Mouse (Mus musculus) forebrain, embryonic 16.5 days (tissue): Measurements from ENCODE around the gene 1700030J22Rik. TPM values are rescaled to one million over a fixed set of nuclear protein-coding genes. Genes with fewer than 3 reads are reported as not detected.

ENCODE experiments used
- ATAC-seq: fragments of 200-750 bp; cut with Nextera tagmentation; 2 replicates; pipeline ENCODE4 v1.8.0; 2017; ENCODE audit warnings: mild to moderate bottlenecking, moderate library complexity
- H3K27ac ChIP-seq: fragments of 300-500 bp; sonication (generic); 2 replicates; pipeline ENCODE4 v1.5.1; 2014; ENCODE audit warnings: low read length, control low read depth
- H3K27me3 ChIP-seq: fragments of 300-500 bp; sonication (generic); replicated peaks from 2 replicates; pipeline ENCODE4 v1.6.1; 2014; ENCODE audit warnings: low read length; ENCODE audit not compliant: control insufficient read depth, insufficient read depth
- H3K36me3 ChIP-seq: fragments of 300-500 bp; sonication (generic); 2 replicates; pipeline ENCODE4 v1.6.1; 2014; ENCODE audit not compliant: control insufficient read depth, insufficient read depth
- H3K4me1 ChIP-seq: fragments of 300-500 bp; sonication (generic); replicated peaks from 2 replicates; pipeline ENCODE4 v1.6.1; 2014; ENCODE audit warnings: low read length; ENCODE audit not compliant: control insufficient read depth, insufficient read depth
- H3K4me2 ChIP-seq: fragments of 300-500 bp; sonication (generic); 2 replicates; pipeline ENCODE4 v1.6.1; 2014; ENCODE audit warnings: mild to moderate bottlenecking, low read length, control low read depth
- H3K4me3 ChIP-seq: fragments of 300-500 bp; sonication (generic); replicated peaks from 2 replicates; pipeline ENCODE4 v1.5.1; 2014; ENCODE audit warnings: mild to moderate bottlenecking, low read length, control low read depth
- H3K9ac ChIP-seq: fragments of 300-500 bp; sonication (generic); replicated peaks from 2 replicates; pipeline ENCODE4 v1.6.1; 2014; ENCODE audit warnings: low read depth, low read length, control low read depth
- H3K9me3 ChIP-seq: fragments of 300-500 bp; sonication (generic); 2 replicates; pipeline ENCODE4 v1.6.1; 2016; ENCODE audit warnings: low read length; ENCODE audit not compliant: control insufficient read depth
- WGBS: fragments of 180-500 bp; shearing (Covaris S2); extraction: QIAGEN DNeasy Blood & Tissue Kit; methylation state at CpG from one replicate; pipeline ENCODE4 v1.1.7; 2014; 5-methylcytosine and 5-hydroxymethylcytosine counted together
- polyA plus RNA-seq: library from polyadenylated mRNA; unstranded; fragments of >200 nt; fragmentation: Nextera tagmentation; extraction: Ambion mirVana; gene quantifications from 2 replicates; pipeline ENCODE4 v1.2.1, GENCODE M21; 2015

1700030J22Rik gene
- polyA plus RNA-seq, 1 experiment from 2014 or later, result 6.8 TPM

GRCm38 (mm10) chr8:116969531-116969930 is 9.2 kb downstream of the 1700030J22Rik start:
- Histone ChIP-seq H3K9ac (no peak overlapping the region), H3K4me3 (no peak overlapping the region), H3K27me3 (no peaks in the 10 kb centered on the region), H3K36me3 (no peaks in the 10 kb centered on the region), H3K9me3 (no peaks in the 10 kb centered on the region), H3K4me2 (no peak overlapping the region), H3K4me1 (no peaks in the 10 kb centered on the region), H3K27ac (no peak overlapping the region)
- 83% methylated on average over 6 of the region's 6 CpGs for WGBS
- ATAC-seq, result no peak

- H3K4me2 ChIP-seq, result no peak overlapping the region
- peaks cover 6% of the 10 kb centered on the region; the same call in 1 of the 2 replicates for H3K36me3 ChIP-seq
- no peaks in the 10 kb centered on the region for H3K9me3 ChIP-seq
- no peaks in the 10 kb centered on the region for H3K27me3 ChIP-seq
- ATAC-seq, result no peak
- H3K27ac ChIP-seq, result no peak overlapping the region
- no peak overlapping the region for H3K9ac ChIP-seq
- 93% methylated on average over 9 of the region's 9 CpGs for WGBS
- H3K4me1 ChIP-seq, result no peaks in the 10 kb centered on the region
- H3K4me3 ChIP-seq, result no peak overlapping the region
These were observed 24.3 kb downstream of the 1700030J22Rik start for GRCm38 (mm10) chr8:116954415-116954814.

GRCm38 (mm10) chr8:116952428-116952827 is 26.3 kb downstream of the 1700030J22Rik start:
- no peaks in the 10 kb centered on the region for H3K4me1 ChIP-seq
- 91% methylated on average over 8 of the region's 8 CpGs for WGBS
- no peaks in the 10 kb centered on the region; the same call in 1 of the 2 replicates for H3K36me3 ChIP-seq
- H3K4me3 ChIP-seq, result no peak overlapping the region
- no peak overlapping the region for H3K27ac ChIP-seq
- no peaks in the 10 kb centered on the region for H3K27me3 ChIP-seq
- no peak overlapping the region for H3K4me2 ChIP-seq
- no peak for ATAC-seq
- no peaks in the 10 kb centered on the region for H3K9me3 ChIP-seq
- no peak overlapping the region for H3K9ac ChIP-seq

DNA sequence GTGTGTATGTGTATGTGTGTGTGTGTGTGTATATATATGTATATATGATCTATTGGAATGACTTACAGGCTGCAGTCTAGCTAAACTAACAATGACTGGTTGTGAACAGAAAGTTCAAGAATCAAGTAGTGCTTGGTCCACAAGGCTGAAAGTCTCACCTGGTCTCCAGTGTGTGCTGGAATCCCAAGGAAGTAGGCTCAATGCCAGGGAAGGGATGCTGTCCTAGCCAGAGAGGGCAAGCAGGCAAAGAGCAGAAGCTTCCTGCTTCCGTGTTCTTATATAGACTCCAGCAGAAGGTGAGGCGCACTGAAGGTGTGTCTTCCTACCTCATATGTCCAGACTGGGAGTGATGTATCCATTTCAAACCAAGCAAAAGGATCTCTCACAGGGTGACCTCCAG is 27.0 kb downstream of the 1700030J22Rik start:
- no peaks in the 10 kb centered on the region for H3K9me3 ChIP-seq
- H3K9ac ChIP-seq, result no peak overlapping the region
- WGBS, result 96% methylated on average over 2 of the region's 2 CpGs
- no peak overlapping the region for H3K4me3 ChIP-seq
- H3K4me1 ChIP-seq, result no peaks in the 10 kb centered on the region
- ATAC-seq, result no peak
- H3K27me3 ChIP-seq, result no peaks in the 10 kb centered on the region
- H3K27ac ChIP-seq, result no peak overlapping the region
- no peaks in the 10 kb centered on the region; the same call in 1 of the 2 replicates for H3K36me3 ChIP-seq
- no peak overlapping the region for H3K4me2 ChIP-seq

- WGBS, result 53% methylated on average over 5 of the region's 5 CpGs
- Histone ChIP-seq H3K27ac (no peak overlapping the region), H3K9me3 (no peaks in the 10 kb centered on the region), H3K36me3 (no peaks in the 10 kb centered on the region; the same call in 1 of the 2 replicates), H3K4me1 (no peaks in the 10 kb centered on the region), H3K4me2 (no peak overlapping the region), H3K9ac (no peak overlapping the region), H3K27me3 (no peaks in the 10 kb centered on the region), H3K4me3 (no peak overlapping the region)
- no peak for ATAC-seq
These were observed 27.4 kb downstream of the 1700030J22Rik start for GRCm38 (mm10) chr8:116951369-116951768.

DNA sequence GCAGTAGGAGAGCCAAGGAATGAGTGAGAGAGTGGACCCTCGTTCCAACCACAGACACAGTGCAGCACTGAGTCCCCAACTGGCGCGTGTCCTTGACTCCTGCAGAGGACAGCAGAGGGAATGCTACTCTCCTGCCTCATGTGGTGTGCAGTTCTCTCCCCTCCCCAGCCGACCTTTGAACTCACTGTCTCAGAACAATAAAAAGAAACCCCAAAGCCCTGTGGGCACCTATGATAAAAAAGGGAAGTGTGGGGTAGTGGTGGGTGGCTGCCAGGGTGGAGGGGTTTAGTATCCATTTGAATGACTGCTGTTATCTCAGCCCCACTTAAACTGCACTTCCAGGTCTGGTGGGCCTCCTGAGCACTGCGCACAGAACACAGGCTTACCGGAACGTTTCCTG is 31.2 kb downstream of the 1700030J22Rik start:
- H3K4me3 ChIP-seq, result no peak overlapping the region
- WGBS, result 91% methylated on average over 7 of the region's 7 CpGs
- no peaks in the 10 kb centered on the region for H3K27me3 ChIP-seq
- no peaks in the 10 kb centered on the region for H3K36me3 ChIP-seq
- no peak overlapping the region for H3K9ac ChIP-seq
- no peak overlapping the region for H3K27ac ChIP-seq
- H3K9me3 ChIP-seq, result no peaks in the 10 kb centered on the region
- H3K4me1 ChIP-seq, result peaks cover 13% of the 10 kb centered on the region
- no peak for ATAC-seq
- no peak overlapping the region for H3K4me2 ChIP-seq

GRCm38 (mm10) chr8:116946851-116947250 is 31.9 kb downstream of the 1700030J22Rik start:
- peaks cover 13% of the 10 kb centered on the region for H3K4me1 ChIP-seq
- no peaks in the 10 kb centered on the region for H3K9me3 ChIP-seq
- WGBS, result 95% methylated on average over 6 of the region's 6 CpGs
- H3K9ac ChIP-seq, result no peak overlapping the region
- ATAC-seq, result no peak
- no peak overlapping the region for H3K27ac ChIP-seq
- no peak overlapping the region for H3K4me2 ChIP-seq
- H3K27me3 ChIP-seq, result no peaks in the 10 kb centered on the region
- H3K4me3 ChIP-seq, result no peak overlapping the region
- H3K36me3 ChIP-seq, result no peaks in the 10 kb centered on the region

- Histone ChIP-seq H3K9ac (no peak overlapping the region), H3K4me3 (no peak overlapping the region), H3K27me3 (no peaks in the 10 kb centered on the region), H3K36me3 (no peaks in the 10 kb centered on the region), H3K27ac (no peak overlapping the region), H3K9me3 (no peaks in the 10 kb centered on the region), H3K4me2 (no peak overlapping the region), H3K4me1 (peaks cover 13% of the 10 kb centered on the region)
- ATAC-seq, result no peak
- 82% methylated on average over 21 of the region's 21 CpGs for WGBS
These were observed 32.4 kb downstream of the 1700030J22Rik start for GRCm38 (mm10) chr8:116946268-116946838.

DNA sequence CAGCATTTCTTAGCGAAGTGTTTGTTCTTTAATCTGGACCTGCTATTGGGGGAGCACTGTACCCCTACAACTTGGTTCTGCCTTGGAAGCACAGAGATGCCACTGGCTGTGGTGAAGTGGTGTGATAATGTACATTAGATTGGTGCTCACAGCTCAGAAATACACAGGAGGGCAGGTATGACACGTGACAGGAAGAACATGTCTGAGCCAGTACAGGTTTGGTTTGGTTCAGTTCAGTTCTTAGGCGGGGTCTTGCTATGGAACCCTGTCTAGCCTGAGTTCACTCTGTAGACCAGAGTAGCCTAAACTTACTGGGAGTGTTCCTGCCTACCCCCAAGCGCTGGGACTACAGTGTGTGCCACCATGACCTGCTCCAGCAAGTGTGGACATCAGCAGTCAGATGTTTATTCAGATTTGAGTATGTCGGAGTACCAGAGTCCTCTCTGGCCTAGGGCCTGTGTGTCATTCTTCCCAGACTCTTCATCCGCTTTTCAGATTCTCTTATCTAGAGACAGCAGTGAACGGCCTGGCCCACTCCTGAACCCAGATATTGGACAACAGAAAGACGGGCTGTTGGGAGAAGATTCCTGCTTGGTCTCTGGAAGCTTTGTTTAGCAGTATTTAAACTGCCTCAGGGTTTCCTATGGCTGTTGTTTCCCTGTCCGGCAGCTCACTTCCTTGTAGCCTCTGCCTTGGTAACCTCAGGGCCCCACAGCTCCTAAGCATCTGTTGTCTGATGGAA is 33.4 kb downstream of the 1700030J22Rik start:
- Histone ChIP-seq H3K4me3 (no peak overlapping the region), H3K4me2 (no peak overlapping the region), H3K9me3 (no peaks in the 10 kb centered on the region), H3K27ac (no peak overlapping the region), H3K27me3 (no peaks in the 10 kb centered on the region), H3K36me3 (no peaks in the 10 kb centered on the region), H3K9ac (no peak overlapping the region), H3K4me1 (peaks cover 13% of the 10 kb centered on the region)
- ATAC-seq, result no peak
- WGBS, result 92% methylated on average over 9 of the region's 9 CpGs
